In genomic region chr1:180719951-180720689, GRCm38 (mm10) we compare ENCODE assay signal across 9 mouse cellular contexts. TPM values are rescaled to one million over a fixed set of nuclear protein-coding genes. Genes with fewer than 3 reads are reported as not detected.
DNase-seq lines count a peak whose midpoint lies in the region; ATAC-seq and TF ChIP-seq lines count a peak whose summit lies in the region.
"Had no signal": no experiment of that assay in that cellular context is flagged by ENCODE, and none has a peak within 500 bp of the region (broad histone marks: within the 10 kb centered on the region; RNA-seq: fewer than 3 reads in every experiment).

No protein-coding gene starts in this region.

- TF ChIP-seq CTCF in liver, adult 2 months (IDR thresholded peaks at IDR 0.05; ENCODE audit: low read depth, low read length), result peak; percentile 99

- no peaks in the 10 kb centered on the region for H3K36me3 ChIP-seq in liver, adult 2 months (ENCODE audit: control insufficient read depth, insufficient read depth, low read length)

- H3K9ac ChIP-seq in liver, adult 2 months (ENCODE audit: low read depth, low read length), result no peak overlapping the region

- no peaks in the 10 kb centered on the region for H3K27me3 ChIP-seq in liver, adult 2 months (ENCODE audit: control insufficient read depth, insufficient read depth, low read length)

- H3K4me3 ChIP-seq in liver, adult 2 months (ENCODE audit: insufficient read depth, low read depth, low read length), result no peak overlapping the region

- no peak for TF ChIP-seq POLR2A in liver, adult 2 months (IDR thresholded peaks at IDR 0.05; ENCODE audit: extremely low read depth, insufficient read depth, low read length)

- H3K4me1 ChIP-seq in liver, adult 2 months (ENCODE audit: control insufficient read depth, insufficient read depth, low read length), result peaks cover 4% of the 10 kb centered on the region

- H3K79me2 ChIP-seq in liver, adult 2 months (ENCODE audit: control insufficient read depth, insufficient read depth, low read length), result no peaks in the 10 kb centered on the region

- peak; percentile 86 for ATAC-seq in neutrophil, adult 5-6 weeks (ENCODE audit: extremely low read depth, insufficient number of reproducible peaks, low FRiP score, poor library complexity, severe bottlenecking)

- peak overlapping the region; percentile 9 for H3K27ac ChIP-seq in liver, adult 2 months (replicated peaks; ENCODE audit: insufficient read depth, low read depth, low read length)

- WGBS in liver, adult 2 months, result 12% methylated on average over 5 of the region's 5 CpGs

- DNase-seq in 3134 (ENCODE audit: extremely low read depth, insufficient read length, low spot score) (peak; percentile 50), NIH3T3 (ENCODE audit: low read depth) (peak; percentile 79)
- peak; percentile 92 to 95 for DNase-seq in cerebellum, postnatal 14 days
- DNase-seq in gastrocnemius, adult 8-10 months (ENCODE audit: low spot score in 2 of 2), result peak; percentile 64 to 70
- DNase-seq in kidney, adult 8-10 months, result peak; percentile 56 to 89
- peak; percentile 95 for DNase-seq in liver, adult 2 months (ENCODE audit: extremely low read depth, low read depth, low spot score)
- DNase-seq in thymus, adult 18-20 months, result peak; percentile 63 to 69

RNA-seq across cellular contexts. Expression of gene Acbd3, which starts 5.7 kb away (rescaled TPM):
- total RNA-seq in gastrocnemius, adult 8-10 months (2022), result 10 to 100 TPM; 10.2 to 15.0 (median 13.6) TPM
- total RNA-seq in liver, adult 2 months (2014; rRNA removed), result 13.1 and 13.7 TPM in 2 replicates
- 5.7 and 6.3 TPM in 2 replicates for polyA plus RNA-seq in liver, adult 2 months (2012; rRNA removed)
- total RNA-seq in neutrophil, adult 5-6 weeks (2017), result 89.5 and 91.6 TPM in 2 replicates

RNA-seq across cellular contexts. Expression of gene Mixl1, which starts 23.3 kb away (rescaled TPM):
- total RNA-seq in gastrocnemius, adult 8-10 months (2022), result not detected
- not detected in 2 replicates for total RNA-seq in liver, adult 2 months (2014; rRNA removed)
- not detected in 2 replicates for polyA plus RNA-seq in liver, adult 2 months (2012; rRNA removed)
- 0.12 TPM in 1 of 2 replicates, not detected in the other for total RNA-seq in neutrophil, adult 5-6 weeks (2017)
- polyA plus RNA-seq: gonadal fat pad, adult 2 months had no signal
